Mouse (Mus musculus) adrenal gland, postnatal 36 days (tissue): ENCODE data around the gene Syndig1l. TPM values are rescaled to one million over a fixed set of nuclear protein-coding genes. Genes with fewer than 3 reads are reported as not detected.

Experiments
- DNase-seq, 2 experiments: peaks; one replicate each; pipeline ENCODE4 v3.0.0; 2021; ENCODE audit warnings: mixed read lengths in 1 of 2
- total RNA-seq, 2 experiments: library from RNA; stranded (reverse); gene quantifications; 2 replicates each; pipeline ENCODE4 v1.2.3; 2021

Gene Syndig1l
- total RNA-seq, 2 experiments from 2014 or later = not detected

- DNase-seq = no peak
Observed at GRCm38 (mm10) chr12:84674666-84675526, 23.7 kb downstream of the Syndig1l start.

- no peak for DNase-seq
Observed at GRCm38 (mm10) chr12:84671646-84672045, 27.0 kb downstream of the Syndig1l start.

- no peak for DNase-seq
Observed at GRCm38 (mm10) chr12:84670555-84670954, 28.1 kb downstream of the Syndig1l start.

- DNase-seq = peak; percentile 55 to 67
Observed at GRCm38 (mm10) chr12:84653912-84654311, 44.7 kb downstream of the Syndig1l start.

- DNase-seq = peak in 1 of 2 experiments; percentile 13
Observed at GRCm38 (mm10) chr12:84650234-84650633, 48.4 kb downstream of the Syndig1l start.

GRCm38 (mm10) chr12:84640654-84641053 lies 58.0 kb downstream of the Syndig1l start, which contains the start of gene Vrtn:
Gene Vrtn, plus strand, starts transcription at chr12:84641019.
- DNase-seq = no peak

GRCm38 (mm10) chr12:84640253-84640652 lies 58.4 kb downstream of the Syndig1l start:
- DNase-seq = no peak

- no peak for DNase-seq
Observed at GRCm38 (mm10) chr12:84631867-84632266, 66.8 kb downstream of the Syndig1l start.

Other genes with a start within 250 kb of the Syndig1l start
- 100 to 1,000 TPM; 178 to 227 TPM for gene Aldh6a1, start 247.8 kb downstream of the Syndig1l start, total RNA-seq
- gene Lin52, start 247.4 kb downstream of the Syndig1l start, total RNA-seq = 10 to 100 TPM; 13.7 to 15.6 TPM
- gene Vsx2, start 129.1 kb downstream of the Syndig1l start, total RNA-seq = not detected
- gene Abcd4, start 81.4 kb downstream of the Syndig1l start, total RNA-seq = 10 to 100 TPM; 15.2 to 15.6 TPM
- not detected for gene Vrtn, start 57.8 kb downstream of the Syndig1l start, total RNA-seq
- gene Npc2, start 74.3 kb upstream of the Syndig1l start, total RNA-seq = 10 to 100 TPM; 82.3 to 91.0 TPM
- gene Isca2, start 74.4 kb upstream of the Syndig1l start, total RNA-seq = 10 to 100 TPM; 60.9 to 68.7 TPM
- gene Ltbp2, start 177.7 kb upstream of the Syndig1l start, total RNA-seq = 1 to 10 TPM; 6.5 to 6.6 TPM